Mouse (Mus musculus) stomach, postnatal 0 days (tissue): ENCODE measurements at regions not wholly inside any gene's neighbourhood (a gene's known extent, or its start where the extent isn't known, plus 50 kb on each side); places are given as distances from the start of the nearest gene placed in this dataset.

Experiments
- CTCF ChIP-seq: IDR thresholded peaks from 2 replicates; pipeline ENCODE4 v1.5.1; 2016; ENCODE audit warnings: antibody characterized with exemption, low read depth, mild to moderate bottlenecking, moderate library complexity
- EP300 ChIP-seq: optimal IDR thresholded peaks from 2 replicates; pipeline ENCODE3; 2016; ENCODE audit warnings: antibody characterized with exemption

- TF ChIP-seq CTCF (no peak), EP300 (no peak)
Observed at GRCm38 (mm10) chr14:110485057-110485456, 269.9 kb downstream of the Slitrk6 start.
